Mouse (Mus musculus) MN1 (cell line): Measurements from ENCODE around the gene Dyrk4.

Experiments
- DNase-seq: peaks from one replicate; pipeline ENCODE4 v3.0.0-alpha.2; 2016; ENCODE audit warnings: low spot score

Dyrk4 gene

DNA sequence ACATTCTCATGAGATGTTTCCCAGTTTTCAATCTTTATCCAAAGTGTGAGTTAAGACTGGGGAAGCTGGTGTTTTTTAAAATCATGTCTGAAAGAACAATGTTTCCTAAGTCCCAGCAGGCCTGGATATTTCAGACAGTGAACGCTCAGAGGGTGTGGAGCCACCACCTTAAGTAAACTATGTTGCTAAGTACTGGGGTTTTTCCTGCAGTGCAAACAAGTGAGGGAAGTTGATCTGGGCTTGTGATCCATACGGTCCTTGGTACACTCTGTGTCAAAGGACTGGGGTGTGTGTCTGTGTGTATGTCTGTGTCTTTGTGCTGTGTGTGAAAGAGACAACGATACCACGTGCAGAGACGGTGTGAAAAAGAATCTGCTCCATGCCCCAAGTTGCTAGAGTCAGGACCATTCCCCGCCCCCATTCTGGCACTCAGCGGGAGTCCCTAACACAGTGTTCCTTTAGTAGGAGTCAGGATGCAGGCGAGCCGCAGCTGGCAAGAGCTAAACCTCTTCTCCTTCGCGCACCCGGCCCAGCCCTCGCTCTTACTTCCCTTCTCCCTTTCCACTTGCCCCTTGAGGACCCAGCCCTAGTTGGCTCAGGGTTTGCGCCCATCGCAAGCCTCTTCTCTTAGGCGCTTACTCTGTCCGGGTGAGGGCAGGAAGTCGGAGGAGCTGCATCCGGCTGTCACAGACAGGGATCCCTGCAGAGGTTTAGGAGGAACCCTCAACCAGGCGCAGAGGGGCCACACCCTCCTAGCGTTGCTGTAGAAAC, at the start of gene Dyrk4:
Gene Dyrk4 (minus strand): TSS at position 729 of the 771 bp plus-strand sequence.
- DNase-seq = no peak

DNA sequence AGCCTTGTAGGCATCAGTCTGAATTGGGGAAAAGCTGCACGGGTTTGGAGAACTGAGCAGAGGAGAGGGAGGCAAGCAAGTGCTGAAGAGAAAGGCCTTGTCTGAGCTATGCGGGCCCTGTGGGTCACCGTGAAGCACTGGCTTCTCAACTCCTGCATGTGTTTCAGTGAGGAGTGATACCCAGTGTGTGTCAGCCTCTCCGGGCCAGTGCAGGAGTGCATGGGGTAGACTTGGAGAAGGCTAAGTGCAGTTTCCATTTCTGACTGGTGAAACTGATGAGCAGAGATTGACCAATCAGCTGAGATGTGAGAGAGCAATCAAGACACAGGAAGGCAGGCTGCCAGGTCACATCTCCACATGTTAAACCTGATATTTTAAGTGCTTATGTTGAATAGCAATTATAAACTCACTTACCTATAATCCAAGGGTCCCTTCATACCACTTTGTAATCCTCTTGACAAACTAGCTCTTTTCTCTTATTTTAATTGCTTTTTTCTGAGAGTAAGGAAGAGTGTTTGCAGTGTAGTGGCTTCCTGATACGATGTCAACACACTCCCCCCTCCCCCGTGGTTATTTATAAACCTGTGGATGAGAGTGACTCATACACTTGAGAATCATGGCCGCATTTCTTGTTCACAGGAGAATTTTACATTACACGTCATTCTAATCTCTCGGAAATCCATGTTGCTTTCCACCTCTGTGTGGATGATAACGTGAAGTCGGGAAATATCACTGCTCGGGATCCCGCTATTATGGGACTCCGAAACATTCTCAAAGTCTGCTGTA, 44.8 kb upstream of the Dyrk4 start:
- no peak for DNase-seq

DNA sequence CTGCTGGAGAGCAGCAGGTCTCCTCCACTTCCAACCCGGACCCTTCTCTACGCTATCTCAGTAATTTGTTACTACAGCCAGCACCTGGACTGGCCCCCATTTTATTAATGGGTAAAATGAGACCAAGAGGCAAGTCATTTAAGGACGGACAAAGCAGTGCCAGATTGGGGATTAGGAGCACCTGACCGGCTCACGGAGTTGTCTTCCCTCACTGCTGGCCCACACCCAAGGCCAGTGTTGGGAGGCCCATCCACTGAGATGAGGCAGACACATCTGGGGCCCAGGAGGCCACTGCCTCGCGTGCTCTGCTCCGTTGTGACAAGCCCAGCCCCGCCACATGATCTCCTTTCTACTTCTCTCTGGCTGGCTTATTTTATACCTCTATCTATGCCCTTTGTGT, 41.8 kb upstream of the Dyrk4 start:
- no peak for DNase-seq

DNA sequence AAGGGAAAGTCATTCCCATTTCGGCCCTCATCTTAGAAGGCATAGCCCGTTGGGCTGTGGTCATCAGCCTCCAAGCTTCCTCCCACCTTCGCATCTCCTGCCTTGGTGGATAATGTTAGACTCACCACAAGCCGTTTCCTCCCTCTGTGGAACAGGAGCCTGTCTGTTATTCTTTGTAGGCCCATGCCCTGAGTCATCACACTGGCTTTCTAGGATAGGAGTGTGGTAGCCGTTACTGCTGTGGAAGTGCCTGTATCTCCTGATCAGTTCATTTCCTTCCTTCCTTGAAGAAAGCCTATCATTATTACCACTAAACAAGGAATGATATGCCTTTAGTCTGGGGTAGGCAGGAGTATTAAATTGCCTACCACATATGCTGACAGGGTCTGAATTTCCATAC, 41.1 kb upstream of the Dyrk4 start:
- no peak for DNase-seq

- no peak for DNase-seq
Measured at GRCm38 (mm10) chr6:126961371-126962018, 39.9 kb upstream of the Dyrk4 start.

DNA sequence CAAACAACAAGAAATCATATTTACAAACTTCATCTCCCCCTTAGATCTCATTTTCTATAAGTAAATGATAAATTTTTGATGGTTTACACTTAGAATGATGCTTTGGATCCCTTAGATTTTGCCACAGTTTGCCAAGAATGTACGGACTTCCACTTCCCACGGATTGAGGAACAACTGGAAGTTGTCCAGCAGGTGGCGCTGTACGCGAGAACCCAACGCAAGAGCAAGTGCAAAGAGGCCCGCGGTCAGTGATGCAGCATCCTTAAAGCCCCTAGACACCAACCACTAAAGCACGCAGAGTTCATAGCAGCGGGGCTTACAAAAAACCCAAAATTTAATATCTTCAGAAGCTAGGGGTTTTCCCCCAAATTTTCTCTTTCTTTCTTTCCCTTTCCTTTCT, 34.1 kb upstream of the Dyrk4 start:
- peak; percentile 77 for DNase-seq

DNA sequence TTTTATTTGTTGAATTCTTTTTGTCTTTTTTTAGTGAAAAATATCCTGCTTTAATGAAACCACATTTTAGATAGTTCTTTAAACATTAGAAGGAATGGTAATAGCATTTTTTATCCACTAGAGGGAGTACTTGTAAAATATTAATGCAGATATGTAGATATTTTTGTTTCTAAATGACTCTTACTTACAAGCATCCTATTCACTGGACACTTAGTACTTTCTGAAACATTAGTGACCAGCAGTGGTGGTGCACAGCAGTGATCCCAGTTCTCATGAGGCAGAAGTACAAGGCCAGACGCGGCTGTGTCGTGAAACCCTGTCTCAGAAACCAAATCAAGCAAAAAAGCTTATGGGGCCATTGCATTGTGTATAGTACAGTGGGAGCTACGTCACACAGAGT, 26.7 kb upstream of the Dyrk4 start:
- peak; percentile 26 for DNase-seq

DNA sequence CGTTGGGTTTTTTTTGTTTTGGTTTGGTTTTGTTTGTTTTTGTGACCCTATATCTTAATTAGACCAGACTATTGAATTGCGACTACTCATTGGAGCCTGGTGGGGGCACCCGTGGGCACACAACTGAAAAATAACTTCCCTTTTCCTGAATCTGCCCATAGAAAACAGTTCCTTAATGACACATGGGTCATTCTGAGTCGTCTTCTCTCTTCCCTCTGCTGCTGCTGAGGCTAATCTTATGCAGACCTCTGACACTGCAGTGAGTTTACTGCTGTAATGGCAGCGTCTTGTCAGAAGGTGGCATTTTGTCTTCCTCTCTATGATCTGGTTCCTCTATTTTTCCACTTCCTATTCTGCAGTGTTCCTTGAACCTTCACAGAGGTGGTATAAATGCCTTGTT, 18.8 kb upstream of the Dyrk4 start:
- DNase-seq = peak; percentile 47

GRCm38 (mm10) chr6:126939487-126940171, 18.0 kb upstream of the Dyrk4 start, which contains the start of the genes Rad51ap1 and D6Wsu163e:
TSS of gene Rad51ap1 (minus strand) at chr6:126939587.
TSS of gene D6Wsu163e (plus strand) at chr6:126939962.
- DNase-seq = peak; percentile 96

DNA sequence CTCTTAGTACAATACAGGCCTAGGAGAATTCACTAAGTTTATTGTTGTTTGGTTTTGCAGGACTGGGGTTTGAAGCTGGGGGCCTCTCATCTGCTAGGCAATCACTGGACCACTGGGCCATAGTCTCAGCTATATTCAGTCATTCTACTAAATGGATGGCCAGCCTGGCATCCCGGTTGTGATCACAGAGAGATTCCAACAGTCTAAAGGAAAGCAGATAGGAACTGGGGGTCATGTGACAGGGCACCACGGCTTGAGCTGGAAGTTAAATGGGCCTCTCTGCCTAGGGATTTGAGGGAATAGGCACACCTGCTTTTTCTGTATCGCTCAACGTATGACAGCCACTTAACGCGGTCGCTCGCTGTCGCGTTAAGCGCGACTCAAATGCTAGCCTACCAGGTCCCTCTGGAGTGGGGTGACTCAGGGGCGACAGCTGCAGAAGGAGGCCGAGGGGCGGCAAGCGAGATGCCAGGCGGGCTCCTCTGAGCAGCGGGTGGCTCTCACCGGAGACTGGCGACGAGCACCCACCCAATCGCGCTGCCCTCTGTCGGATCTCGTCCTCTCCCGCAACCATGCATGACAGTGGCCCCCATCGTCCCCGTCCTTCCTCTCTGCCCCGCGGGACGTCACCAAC, 17.3 kb upstream of the Dyrk4 start:
- DNase-seq = no peak

- no peak for DNase-seq
Measured at GRCm38 (mm10) chr6:126938047-126938446, 16.4 kb upstream of the Dyrk4 start.

- no peak for DNase-seq
Measured at GRCm38 (mm10) chr6:126932896-126933295, 11.3 kb upstream of the Dyrk4 start.

GRCm38 (mm10) chr6:126914928-126915327, 6.7 kb downstream of the Dyrk4 start:
- no peak for DNase-seq

DNA sequence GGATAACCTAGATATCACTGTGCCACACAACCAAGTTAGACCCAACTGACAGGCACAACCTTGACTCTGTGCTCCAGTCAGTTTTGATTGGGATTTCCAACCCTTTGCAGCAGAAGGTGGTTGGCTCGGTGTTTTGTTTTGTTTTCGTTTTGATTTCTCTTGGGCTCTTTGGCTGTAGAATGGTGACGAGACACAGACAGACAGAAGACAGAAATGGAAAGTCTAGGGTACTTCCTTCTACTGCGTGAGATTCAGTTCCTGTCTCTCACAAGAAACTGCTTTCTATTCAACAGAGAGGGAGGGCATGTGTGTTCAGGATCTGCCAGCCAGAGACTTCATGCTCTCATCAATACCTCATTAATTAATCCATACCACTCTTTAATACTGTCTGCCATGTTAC, 10.9 kb downstream of the Dyrk4 start:
- DNase-seq = no peak

DNA sequence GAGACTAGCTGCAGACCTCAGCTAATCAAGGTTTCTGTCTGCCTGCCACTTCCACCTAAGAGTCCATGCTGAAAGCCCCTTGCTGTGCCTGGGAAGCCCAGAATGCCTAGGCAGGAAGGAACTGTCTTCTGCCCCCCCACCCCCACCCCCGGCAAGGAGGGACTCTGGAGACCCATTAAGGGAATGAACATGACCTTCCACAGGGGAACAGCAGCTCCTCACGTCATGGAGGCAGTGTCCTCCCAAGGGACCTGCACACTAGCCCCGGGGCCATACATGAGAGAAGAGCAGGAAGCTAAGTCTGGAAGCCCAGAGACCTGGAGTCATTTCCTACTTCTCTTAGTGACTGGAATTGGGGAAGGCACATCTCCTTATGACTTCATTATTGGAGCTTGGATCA, 13.8 kb downstream of the Dyrk4 start:
- DNase-seq = no peak

DNA sequence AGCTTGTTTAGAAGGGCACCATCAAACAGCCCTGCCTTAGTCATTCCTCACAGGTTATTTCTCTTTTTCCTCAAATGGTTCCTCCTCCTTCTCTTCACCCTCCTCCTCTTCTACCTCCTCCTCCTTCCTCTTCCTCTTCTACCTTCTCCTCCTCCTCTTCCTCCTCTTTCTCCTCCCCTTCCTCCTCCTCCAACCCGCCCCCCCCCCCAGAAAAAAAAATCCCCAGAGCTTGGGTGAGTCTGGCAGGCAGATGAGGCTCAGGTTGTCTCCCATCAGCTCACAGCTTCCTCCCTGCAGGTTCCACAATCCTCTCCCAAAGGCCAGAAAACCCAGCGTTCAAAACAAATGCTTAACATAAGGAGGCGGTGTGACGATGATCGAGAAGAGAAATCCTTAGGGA, 14.3 kb downstream of the Dyrk4 start:
- DNase-seq = no peak

DNA sequence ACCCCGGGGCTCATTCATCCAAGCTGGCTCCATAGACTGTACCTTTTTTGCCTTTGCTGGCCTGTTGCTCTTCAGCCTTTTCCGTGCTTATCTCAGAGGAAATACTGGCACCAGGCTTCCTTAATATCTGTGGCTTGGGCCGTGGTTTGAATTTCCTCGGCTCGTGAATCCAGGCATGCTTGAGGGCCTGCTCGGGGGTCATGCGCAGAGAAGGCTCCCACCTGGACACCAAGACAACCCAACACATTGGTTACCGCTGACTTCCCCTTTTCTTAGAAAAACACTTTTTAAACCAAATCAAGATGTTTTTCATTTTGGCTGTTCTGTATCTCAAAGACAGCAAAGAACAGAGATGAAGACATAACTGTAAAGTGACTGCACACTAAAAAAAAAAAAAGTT, 44.5 kb downstream of the Dyrk4 start:
- no peak for DNase-seq

- peak; percentile 58 for DNase-seq
Measured at GRCm38 (mm10) chr6:126852881-126853280, 68.8 kb downstream of the Dyrk4 start, which contains the start of gene Akap3. TSS of gene Akap3 (plus strand) at chr6:126853098.

GRCm38 (mm10) chr6:126848712-126849704, 72.6 kb downstream of the Dyrk4 start, which contains the start of gene Ndufa9:
TSS of gene Ndufa9 (minus strand) at chr6:126849136.
- peak; percentile 92 for DNase-seq

DNA sequence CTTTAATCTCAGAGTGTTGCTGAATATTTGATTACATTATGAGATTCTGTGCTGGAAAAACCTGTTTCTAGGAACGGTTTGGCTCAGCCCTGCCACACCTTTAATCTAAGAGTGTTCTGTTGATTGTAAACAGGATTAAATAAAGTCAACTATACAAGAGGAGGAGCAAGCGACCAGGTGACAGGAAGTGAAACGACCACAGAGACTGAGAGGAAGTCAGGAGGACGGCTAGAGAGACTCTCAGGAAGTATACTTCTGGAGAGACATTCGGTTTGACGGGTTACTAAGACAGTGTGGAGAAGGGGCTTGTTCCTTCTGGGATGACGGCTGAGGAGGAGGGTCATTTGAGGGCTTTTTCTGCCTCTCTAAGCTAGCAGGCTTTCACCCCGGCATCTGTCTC, 85.0 kb downstream of the Dyrk4 start:
- no peak for DNase-seq
